Mouse (Mus musculus): Measurements from ENCODE around the gene Cers3. TPM values are rescaled to one million over a fixed set of nuclear protein-coding genes. Genes with fewer than 3 reads are reported as not detected.

Gene Cers3
- polyA plus RNA-seq, 1 experiment from 2014 or later, result 11.2 TPM

DNA sequence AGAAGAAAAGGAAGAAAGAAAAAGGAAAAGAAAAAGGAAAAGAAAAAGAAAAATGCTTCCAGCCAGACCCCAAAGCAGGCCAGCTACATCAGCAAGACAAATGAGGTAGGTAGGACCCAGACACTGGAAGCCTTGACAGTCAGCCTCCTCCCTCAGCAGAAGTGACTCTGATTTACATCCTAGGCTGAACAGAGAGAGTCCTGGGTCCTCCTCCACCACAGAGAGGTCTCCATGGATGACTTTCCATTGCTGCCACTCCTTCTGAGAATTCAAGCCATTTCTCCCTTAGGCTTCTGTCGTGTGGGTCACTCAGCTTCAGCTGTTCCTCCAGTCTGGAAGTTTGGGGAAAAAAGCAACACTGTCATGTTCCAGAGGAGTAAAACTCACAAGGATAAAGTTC lies 68.0 kb downstream of the Cers3 start:
- WGBS, result 74% methylated on average over 1 of the region's 1 CpGs
- Histone ChIP-seq H3K4me1 (0 out of 2 replicates have a peak, but pooled peaks cover 2% of the 10 kb centered on the region), H3K27me3 (replicated peaks) (no peaks in the 10 kb centered on the region), H3K36me3 (no peaks in the 10 kb centered on the region), H3K4me3 (replicated peaks) (no peak overlapping the region), H3K4me2 (no peak overlapping the region), H3K9me3 (no peaks in the 10 kb centered on the region), H3K9ac (no peak overlapping the region), H3K27ac (no peak overlapping the region)
- no peak for ATAC-seq (ENCODE audit: insufficient read depth, low FRiP score, low read depth)

DNA sequence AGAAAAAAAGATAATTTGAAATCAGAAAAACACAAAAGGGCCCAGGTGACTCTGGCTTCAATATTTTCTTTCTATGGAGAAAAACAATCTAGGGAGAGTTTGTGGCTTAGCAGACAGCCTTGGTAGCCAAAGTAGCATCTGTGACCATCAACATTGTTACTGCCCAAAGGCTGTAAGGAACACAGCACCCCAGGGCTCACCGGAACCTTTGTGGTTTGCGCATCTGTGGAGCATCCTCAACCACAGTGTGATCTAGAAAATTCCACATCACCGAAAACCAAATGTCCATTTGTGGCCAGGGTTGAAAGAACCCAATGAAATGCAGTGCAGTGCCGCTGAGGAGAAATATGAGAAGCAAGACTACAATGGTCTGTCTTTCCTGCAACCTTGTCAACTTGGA lies 69.0 kb downstream of the Cers3 start:
- Histone ChIP-seq H3K36me3 (no peaks in the 10 kb centered on the region), H3K27ac (no peak overlapping the region), H3K4me1 (0 out of 2 replicates have a peak, but pooled peaks cover 2% of the 10 kb centered on the region), H3K27me3 (replicated peaks) (no peaks in the 10 kb centered on the region), H3K4me3 (replicated peaks) (no peak overlapping the region), H3K9me3 (no peaks in the 10 kb centered on the region), H3K4me2 (no peak overlapping the region), H3K9ac (no peak overlapping the region)
- ATAC-seq (ENCODE audit: insufficient read depth, low FRiP score, low read depth), result no peak
- WGBS, result 85% methylated on average over 4 of the region's 4 CpGs

DNA sequence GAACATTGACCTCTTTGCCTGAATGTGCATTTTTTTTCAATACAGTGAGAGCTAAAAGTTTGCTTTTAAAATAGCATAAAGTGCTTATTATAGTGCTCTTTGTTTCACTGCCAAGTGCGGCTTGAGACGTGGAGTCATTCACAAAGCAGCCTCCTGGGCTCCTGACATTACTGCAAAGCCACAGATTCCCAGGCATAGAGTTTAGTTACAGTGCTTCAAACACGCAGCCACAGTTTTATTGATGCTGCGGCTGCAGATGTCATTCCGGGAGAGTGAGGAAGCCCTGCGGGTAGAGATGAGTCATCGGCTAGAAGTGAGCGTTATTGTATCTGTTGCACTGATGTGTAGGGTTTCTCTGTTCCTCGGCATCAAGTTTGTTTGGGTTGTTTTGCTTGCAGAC lies 69.4 kb downstream of the Cers3 start:
- Histone ChIP-seq H3K4me1 (0 out of 2 replicates have a peak, but pooled peaks cover 2% of the 10 kb centered on the region), H3K9ac (no peak overlapping the region), H3K27me3 (replicated peaks) (no peaks in the 10 kb centered on the region), H3K4me2 (no peak overlapping the region), H3K27ac (no peak overlapping the region), H3K36me3 (no peaks in the 10 kb centered on the region), H3K9me3 (no peaks in the 10 kb centered on the region), H3K4me3 (replicated peaks) (no peak overlapping the region)
- ATAC-seq (ENCODE audit: insufficient read depth, low FRiP score, low read depth), result no peak
- WGBS, result 42% methylated on average over 9 of the region's 9 CpGs

DNA sequence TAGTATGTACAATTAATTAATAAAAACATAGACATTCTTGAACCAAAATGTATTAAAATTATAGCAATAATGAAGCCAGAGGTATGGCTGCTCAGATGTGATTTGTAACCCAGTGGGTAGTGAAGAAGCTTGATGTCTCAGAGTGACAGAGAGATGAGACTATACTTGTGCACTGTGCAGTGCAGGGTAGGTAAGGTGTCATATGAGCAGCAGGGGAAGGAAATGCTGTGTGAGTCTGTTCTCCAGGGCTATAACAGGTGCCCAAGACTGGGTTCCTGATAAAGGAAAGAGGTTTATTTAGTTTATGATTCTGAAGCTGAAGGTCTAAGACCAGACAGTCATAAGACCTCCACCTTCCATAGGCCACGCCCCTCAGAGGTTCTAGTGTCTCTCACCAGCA lies 69.9 kb downstream of the Cers3 start:
- Histone ChIP-seq H3K4me2 (no peak overlapping the region), H3K9me3 (no peaks in the 10 kb centered on the region), H3K4me3 (replicated peaks) (no peak overlapping the region), H3K4me1 (0 out of 2 replicates have a peak, but pooled peaks cover 2% of the 10 kb centered on the region), H3K27ac (no peak overlapping the region), H3K27me3 (replicated peaks) (no peaks in the 10 kb centered on the region), H3K9ac (no peak overlapping the region), H3K36me3 (no peaks in the 10 kb centered on the region)
- no peak for ATAC-seq (ENCODE audit: insufficient read depth, low FRiP score, low read depth)
- 63% methylated on average over 1 of the region's 1 CpGs for WGBS

DNA sequence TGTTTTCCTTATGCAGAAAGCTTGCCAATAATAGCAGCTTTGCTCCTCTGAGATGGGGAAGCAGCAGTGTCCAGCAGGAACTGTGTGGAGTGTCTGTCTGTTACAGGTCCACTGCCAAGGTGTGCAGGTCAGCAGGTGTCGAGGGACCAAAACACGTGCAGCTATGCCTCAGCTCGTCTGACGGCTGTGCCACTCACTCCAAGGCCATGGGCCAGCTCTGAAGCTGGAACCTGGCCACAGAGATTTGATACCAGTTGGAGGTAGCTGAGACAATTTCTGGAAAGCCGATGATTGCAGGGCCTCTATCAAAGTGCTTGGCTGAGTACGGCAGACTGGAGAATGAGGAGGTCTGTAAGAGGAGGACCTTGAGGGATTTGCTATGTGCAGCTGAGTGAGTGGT lies 72.2 kb downstream of the Cers3 start:
- Histone ChIP-seq H3K4me1 (0 out of 2 replicates have a peak, but pooled peaks cover 2% of the 10 kb centered on the region), H3K36me3 (no peaks in the 10 kb centered on the region), H3K27ac (no peak overlapping the region), H3K27me3 (replicated peaks) (no peaks in the 10 kb centered on the region), H3K9me3 (no peaks in the 10 kb centered on the region), H3K4me3 (replicated peaks) (no peak overlapping the region), H3K9ac (no peak overlapping the region), H3K4me2 (no peak overlapping the region)
- ATAC-seq (ENCODE audit: insufficient read depth, low FRiP score, low read depth), result no peak
- WGBS, result 86% methylated on average over 6 of the region's 6 CpGs

DNA sequence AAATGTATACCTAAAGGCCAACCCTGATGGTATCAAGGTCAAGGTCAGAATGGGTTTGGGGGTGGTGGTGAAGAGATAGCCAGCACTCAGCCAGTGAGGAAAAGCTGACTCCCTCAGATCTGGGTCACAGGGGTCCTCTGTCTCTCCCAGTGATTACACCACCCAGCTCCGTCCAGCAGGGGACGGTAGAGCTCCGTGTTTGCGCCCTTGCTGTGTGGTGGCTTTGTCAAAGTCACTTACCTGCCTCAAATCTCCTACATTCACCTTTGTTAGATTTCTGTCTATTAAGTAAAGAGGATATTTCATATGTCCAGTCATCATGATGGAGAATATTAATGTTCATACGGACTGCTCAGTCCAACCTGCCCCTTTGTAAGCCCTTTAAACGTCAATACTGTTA lies 76.7 kb downstream of the Cers3 start:
- Histone ChIP-seq H3K4me1 (peaks cover 8% of the 10 kb centered on the region; the same call in 1 of the 2 replicates), H3K4me3 (replicated peaks) (no peak overlapping the region), H3K27me3 (replicated peaks) (no peaks in the 10 kb centered on the region), H3K27ac (no peak overlapping the region), H3K9ac (no peak overlapping the region), H3K36me3 (no peaks in the 10 kb centered on the region), H3K4me2 (no peak overlapping the region), H3K9me3 (no peaks in the 10 kb centered on the region)
- no peak for ATAC-seq (ENCODE audit: insufficient read depth, low FRiP score, low read depth)
- 27% methylated on average over 6 of the region's 6 CpGs for WGBS

DNA sequence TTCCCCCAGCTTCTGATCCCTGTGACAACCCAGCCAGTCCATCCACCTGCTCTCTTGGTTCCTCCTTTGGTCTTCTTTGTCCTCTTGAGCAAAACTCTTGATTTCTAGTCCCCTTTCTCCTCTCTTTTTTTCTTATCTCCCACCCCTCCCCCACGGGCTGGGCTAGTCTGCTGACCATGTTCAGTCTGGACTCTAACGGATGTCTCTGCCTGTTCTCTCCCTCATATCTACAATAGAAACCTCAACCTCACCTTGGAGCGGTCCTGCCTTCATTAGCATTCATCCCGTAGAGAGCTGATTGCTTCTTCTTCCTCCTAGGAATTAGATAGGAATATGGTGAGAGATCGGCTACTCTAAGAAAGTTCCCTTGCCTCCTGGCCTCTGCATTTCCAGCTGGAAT lies 87.5 kb downstream of the Cers3 start:
- ATAC-seq (ENCODE audit: insufficient read depth, low FRiP score, low read depth), result no peak
- Histone ChIP-seq H3K9ac (no peak overlapping the region), H3K4me2 (peak overlapping the region; percentile 37; the same call in 1 of the 2 replicates), H3K9me3 (no peaks in the 10 kb centered on the region), H3K36me3 (no peaks in the 10 kb centered on the region), H3K27ac (peak overlapping the region; percentile 66), H3K4me1 (peaks cover 15% of the 10 kb centered on the region), H3K4me3 (replicated peaks) (no peak overlapping the region), H3K27me3 (replicated peaks) (no peaks in the 10 kb centered on the region)
- 44% methylated on average over 5 of the region's 5 CpGs for WGBS

DNA sequence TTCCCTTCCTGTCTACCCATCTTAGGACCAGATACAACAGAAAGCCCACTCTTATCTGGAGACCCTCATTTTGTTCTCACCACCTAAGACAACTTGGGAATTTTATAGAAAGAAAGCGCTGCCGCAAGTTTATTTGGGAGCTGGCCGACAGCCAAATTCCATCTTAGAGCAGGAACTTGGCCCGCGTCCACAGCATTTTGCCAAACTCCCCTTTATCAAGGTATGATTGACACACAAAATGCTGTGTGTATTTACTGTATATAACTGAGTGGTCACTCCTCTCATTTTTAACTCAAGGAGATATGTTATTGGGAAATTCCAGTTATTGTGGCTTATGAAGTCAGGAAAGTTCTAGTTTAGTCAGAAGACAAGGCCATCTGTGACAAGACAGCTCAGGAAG lies 88.0 kb downstream of the Cers3 start:
- Histone ChIP-seq H3K4me3 (replicated peaks) (no peak overlapping the region), H3K27ac (peak overlapping the region; percentile 66), H3K9ac (no peak overlapping the region), H3K4me1 (peaks cover 15% of the 10 kb centered on the region), H3K9me3 (no peaks in the 10 kb centered on the region), H3K27me3 (replicated peaks) (no peaks in the 10 kb centered on the region), H3K36me3 (no peaks in the 10 kb centered on the region), H3K4me2 (peak overlapping the region; percentile 37; the same call in 1 of the 2 replicates)
- 16% methylated on average over 5 of the region's 5 CpGs for WGBS
- peak; percentile 50; the same call in 1 of the 2 replicates for ATAC-seq (ENCODE audit: insufficient read depth, low FRiP score, low read depth)

DNA sequence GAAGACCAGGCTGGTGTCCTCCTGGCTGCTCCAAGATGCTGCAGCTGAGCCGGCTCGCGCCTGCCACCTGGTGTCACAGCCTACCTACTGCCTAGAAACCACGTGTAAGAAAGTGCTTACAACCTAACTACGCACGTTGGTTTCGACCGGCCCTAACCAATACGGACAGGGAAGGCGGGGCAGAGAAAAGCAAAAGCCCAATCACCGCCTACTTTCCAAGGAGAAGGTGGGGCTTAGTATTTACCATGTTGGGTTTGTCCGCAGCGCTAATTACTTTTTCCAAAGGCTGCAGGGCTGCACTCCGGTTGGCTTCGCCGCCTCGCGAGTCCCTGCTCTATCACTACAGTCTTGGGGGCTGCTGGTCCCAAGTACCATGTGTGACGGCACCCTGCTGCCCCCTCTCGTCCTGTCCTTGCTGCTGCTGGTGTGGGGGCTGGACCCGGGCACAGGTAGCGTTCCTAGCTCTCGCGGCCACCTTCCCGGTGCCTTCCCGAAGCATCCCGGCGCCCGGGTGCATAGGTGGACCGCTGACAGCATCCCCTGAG lies 96.2 kb downstream of the Cers3 start, which contains the start of gene Adamts17:
Gene Adamts17 (plus strand): TSS at position 273 of the 545 bp plus-strand sequence.
- WGBS, result under 1% methylated on average over 30 of the region's 30 CpGs

DNA sequence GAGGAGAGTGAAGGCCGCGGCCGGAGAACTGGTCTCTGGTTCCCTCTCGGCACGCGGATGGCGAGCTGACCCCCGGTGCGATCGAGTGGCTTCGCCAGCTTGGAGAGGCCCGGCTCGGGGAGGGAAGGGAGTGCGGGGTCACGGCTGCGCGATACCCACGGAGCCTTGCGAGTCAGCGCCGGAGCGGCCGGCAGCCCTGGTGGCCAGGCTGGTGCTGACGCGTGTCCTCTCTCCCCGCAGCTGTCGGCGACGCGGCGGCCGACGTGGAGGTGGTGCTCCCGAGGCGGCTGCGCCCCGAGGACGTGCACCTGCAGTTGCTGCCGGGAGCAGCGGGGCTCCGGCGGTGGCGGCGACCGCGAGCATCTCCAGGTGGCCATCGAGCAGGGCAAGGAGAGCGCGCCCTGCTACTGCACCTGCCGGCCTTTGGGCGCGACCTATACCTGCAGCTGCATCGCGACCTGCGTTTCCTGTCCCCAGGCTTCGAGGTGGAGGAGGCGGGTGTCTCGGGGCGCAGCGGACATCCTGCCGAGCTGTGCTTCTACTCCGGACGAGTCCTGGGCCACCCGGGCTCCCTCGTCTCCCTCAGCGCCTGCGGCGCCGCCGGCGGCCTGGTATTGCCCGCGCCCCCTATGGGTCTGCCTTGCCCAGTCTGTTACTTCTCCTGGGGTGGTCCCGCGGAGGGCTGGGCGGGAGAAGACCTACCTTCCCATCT lies 96.9 kb downstream of the Cers3 start:
- 0 out of 2 replicates have a peak, but pooled peaks have one; percentile 8 for ATAC-seq (ENCODE audit: insufficient read depth, low FRiP score, low read depth)

More for the DNA sequence above, 96.2 kb downstream of the Cers3 start, which contains the start of gene Adamts17:
- Histone ChIP-seq H3K27me3 (replicated peaks) (no peaks in the 10 kb centered on the region), H3K4me3 (replicated peaks) (peak within 1 kb of the TSS; percentile 56), H3K9me3 (no peaks in the 10 kb centered on the region), H3K4me1 (peaks cover 26% of the 10 kb centered on the region), H3K9ac (peak within 1 kb of the TSS; percentile 4), H3K27ac (peak within 1 kb of the TSS; percentile 72), H3K36me3 (no peaks in the 10 kb centered on the region), H3K4me2 (peak within 1 kb of the TSS; percentile 97)
- ATAC-seq (ENCODE audit: insufficient read depth, low FRiP score, low read depth), result peak; percentile 95

DNA sequence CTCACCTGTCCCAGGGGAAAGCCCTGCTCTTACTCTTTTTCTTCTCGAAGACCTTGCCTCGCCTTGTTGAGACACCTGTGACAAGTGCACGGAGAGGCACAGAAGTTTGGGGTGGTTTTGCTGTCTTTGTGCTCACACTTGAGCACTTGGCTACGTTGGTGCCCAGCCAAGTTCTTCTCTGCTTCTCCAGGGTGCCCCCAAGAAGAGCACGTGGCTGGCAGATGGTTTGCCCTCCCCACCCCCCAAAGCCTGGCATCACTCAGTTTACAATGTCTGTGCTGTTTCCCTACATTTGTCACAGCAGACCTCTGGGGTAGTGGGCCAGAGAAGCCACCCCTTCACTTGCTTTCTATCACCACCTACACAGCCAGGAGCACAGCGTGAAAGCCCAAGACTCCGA lies 97.9 kb downstream of the Cers3 start:
- Histone ChIP-seq H3K27me3 (replicated peaks) (no peaks in the 10 kb centered on the region), H3K9ac (no peak overlapping the region), H3K4me3 (replicated peaks) (peak overlapping the region; percentile 56; the same call in 1 of the 2 replicates), H3K9me3 (no peaks in the 10 kb centered on the region), H3K27ac (no peak overlapping the region), H3K4me1 (peaks cover 26% of the 10 kb centered on the region), H3K4me2 (peak overlapping the region; percentile 97), H3K36me3 (no peaks in the 10 kb centered on the region)
- WGBS, result 80% methylated on average over 7 of the region's 7 CpGs
- ATAC-seq (ENCODE audit: insufficient read depth, low FRiP score, low read depth), result no peak

More for the DNA sequence above, 96.9 kb downstream of the Cers3 start:
- Histone ChIP-seq H3K4me2 (peak overlapping the region; percentile 97), H3K9ac (peak overlapping the region; percentile 4), H3K36me3 (no peaks in the 10 kb centered on the region), H3K4me1 (peaks cover 26% of the 10 kb centered on the region), H3K4me3 (replicated peaks) (peak overlapping the region; percentile 56), H3K9me3 (no peaks in the 10 kb centered on the region), H3K27ac (peak overlapping the region; percentile 72), H3K27me3 (replicated peaks) (no peaks in the 10 kb centered on the region)
- WGBS, result under 1% methylated on average over 67 of the region's 76 CpGs

DNA sequence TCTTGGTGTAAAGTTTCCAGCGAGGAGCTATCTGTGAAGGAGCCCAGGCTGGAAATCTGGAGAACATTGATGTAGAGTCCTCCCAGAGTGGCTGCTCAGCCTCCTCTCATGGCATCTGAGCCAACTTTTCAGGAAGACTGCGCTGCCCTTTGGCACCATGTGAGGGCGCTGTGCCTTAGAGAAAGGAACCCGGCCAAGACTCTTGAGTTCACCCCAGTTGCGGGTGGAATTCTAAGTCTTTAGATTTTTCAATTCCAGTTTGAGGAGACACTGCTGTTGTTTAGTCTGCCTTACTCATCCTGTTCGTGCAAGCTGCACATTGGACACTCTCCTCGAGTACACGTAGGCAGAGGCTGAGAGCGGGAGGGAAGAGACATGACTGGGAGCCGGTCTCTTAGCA lies 98.7 kb downstream of the Cers3 start:
- Histone ChIP-seq H3K9ac (no peak overlapping the region), H3K27ac (peak overlapping the region; percentile 79)
- WGBS, result 24% methylated on average over 10 of the region's 10 CpGs

More for the DNA sequence above, 98.7 kb downstream of the Cers3 start:
- H3K9me3 ChIP-seq, result no peaks in the 10 kb centered on the region
- no peak for ATAC-seq (ENCODE audit: insufficient read depth, low FRiP score, low read depth)
- no peak overlapping the region for H3K4me3 ChIP-seq (replicated peaks)
- H3K36me3 ChIP-seq, result no peaks in the 10 kb centered on the region
- peaks cover 26% of the 10 kb centered on the region for H3K4me1 ChIP-seq
- H3K4me2 ChIP-seq, result 0 out of 2 replicates have a peak overlapping the region, but pooled peaks have one; percentile 16
- no peaks in the 10 kb centered on the region for H3K27me3 ChIP-seq (replicated peaks)

Measured in stomach, embryonic 15.5 days (tissue).